Mouse (Mus musculus): Measurements from ENCODE around the gene Agbl5.

DNA sequence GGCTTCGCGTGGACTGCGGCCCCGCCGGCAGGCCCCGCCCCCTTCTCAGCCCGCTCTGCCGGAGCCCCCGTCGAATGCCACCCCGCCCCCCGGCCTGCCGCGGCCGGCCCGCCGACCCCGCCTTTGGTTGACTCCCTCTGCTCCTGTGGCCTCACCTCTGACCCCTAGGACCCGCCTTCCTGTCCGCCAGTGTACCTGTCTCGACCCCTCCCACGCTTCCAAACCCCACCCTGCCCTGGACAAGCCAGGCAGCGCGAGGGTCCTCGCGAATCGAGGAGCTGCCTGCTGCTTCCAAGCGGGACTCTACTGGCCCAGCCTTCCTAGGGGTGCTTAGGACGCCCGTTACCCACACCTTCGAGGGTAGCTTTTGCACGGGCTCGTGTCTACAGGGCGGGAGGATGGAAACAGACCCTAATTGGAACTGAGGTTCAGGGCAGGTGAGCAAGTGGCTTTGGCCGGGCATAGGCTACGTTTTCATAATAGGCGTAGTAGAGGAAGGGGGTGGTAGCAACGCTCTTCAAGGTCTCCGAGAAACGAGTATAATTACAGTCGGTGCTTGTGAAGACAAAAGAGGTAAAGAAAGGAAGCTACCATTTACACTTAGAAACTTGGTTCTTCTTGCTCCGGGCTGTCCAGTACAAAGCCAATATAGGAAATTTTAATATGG, 727 bp downstream of the Agbl5 start:
- TF ChIP-seq GATA1 (IDR thresholded peaks at IDR 0.05; ENCODE audit: low read length): no peak
- TF ChIP-seq TAL1 (IDR thresholded peaks at IDR 0.05; ENCODE audit: low read length): no peak

All from erythroblast, embryonic 14.5 days (primary cell).